Mouse (Mus musculus): Measurements from ENCODE around the gene Ap2a1. TPM values are rescaled to one million over a fixed set of nuclear protein-coding genes. Genes with fewer than 3 reads are reported as not detected.

The Ap2a1 gene
- polyA plus RNA-seq, 1 experiment from 2014 or later: 73.9 TPM

DNA sequence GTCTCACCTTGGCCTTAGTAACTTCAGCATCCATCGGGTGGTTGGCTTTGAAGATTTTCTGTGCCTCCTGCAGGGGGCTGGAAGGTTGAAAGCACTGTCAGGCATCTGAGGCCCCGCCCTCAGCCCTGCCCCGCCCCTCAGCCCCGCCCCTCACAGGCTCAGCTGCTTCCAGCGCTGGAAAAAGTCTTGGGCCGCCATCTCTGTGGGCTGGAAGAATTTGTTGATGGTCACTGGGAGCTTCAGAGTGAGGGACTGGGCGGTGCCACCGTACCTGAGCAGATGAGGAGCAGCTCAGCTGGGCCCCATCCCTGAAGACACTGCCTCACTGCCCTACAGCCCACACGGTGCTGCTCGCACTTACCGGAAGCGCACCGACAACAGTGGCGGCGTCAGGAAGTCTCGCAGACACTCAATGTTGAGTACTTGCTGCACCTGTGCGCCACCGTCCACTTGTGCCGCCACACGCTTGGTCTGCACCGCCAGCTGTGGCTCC is 28.0 kb downstream of the Ap2a1 start:
- peaks cover 56% of the 10 kb centered on the region for H3K4me1 ChIP-seq
- H3K9me3 ChIP-seq: no peaks in the 10 kb centered on the region
- peak; percentile 91 for DNase-seq (ENCODE audit: low spot score)
- WGBS: 19% methylated on average over 21 of the region's 21 CpGs
- peak overlapping the region; percentile 67; the same call in 1 of the 2 replicates for H3K27ac ChIP-seq
- peak overlapping the region; percentile 52 for H3K4me3 ChIP-seq
- H3K36me3 ChIP-seq: peaks cover 77% of the 10 kb centered on the region
- no peaks in the 10 kb centered on the region for H3K27me3 ChIP-seq (ENCODE audit: insufficient read depth, poor library complexity, severe bottlenecking)

DNA sequence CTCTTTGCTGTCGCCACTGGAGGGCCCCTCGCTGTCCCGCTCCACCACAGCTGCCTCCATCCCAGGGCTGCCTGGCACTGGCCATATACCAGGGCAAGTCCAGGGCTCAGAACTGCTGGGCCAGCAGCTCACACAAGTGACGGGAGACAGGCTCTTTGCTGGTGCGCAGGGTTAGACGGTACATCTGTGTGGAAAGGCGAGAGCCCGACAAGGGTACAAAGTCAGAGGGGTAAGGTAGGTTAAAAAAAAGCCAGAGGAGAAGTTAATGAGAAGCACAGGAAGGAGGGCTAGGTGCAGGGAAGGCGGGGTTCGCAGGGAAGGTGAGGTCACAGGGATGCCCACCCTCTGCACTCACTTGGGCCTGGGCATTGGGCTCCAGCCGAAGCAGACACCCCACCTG is 28.7 kb downstream of the Ap2a1 start:
- H3K27ac ChIP-seq: 0 out of 2 replicates have a peak overlapping the region, but pooled peaks have one; percentile 17
- 84% methylated on average over 11 of the region's 11 CpGs for WGBS
- no peaks in the 10 kb centered on the region for H3K9me3 ChIP-seq
- H3K4me1 ChIP-seq: peaks cover 58% of the 10 kb centered on the region
- peaks cover 71% of the 10 kb centered on the region for H3K36me3 ChIP-seq
- no peak for DNase-seq (ENCODE audit: low spot score)
- H3K4me3 ChIP-seq: peak overlapping the region; percentile 52; the same call in 1 of the 2 replicates
- no peaks in the 10 kb centered on the region for H3K27me3 ChIP-seq (ENCODE audit: insufficient read depth, poor library complexity, severe bottlenecking)

DNA sequence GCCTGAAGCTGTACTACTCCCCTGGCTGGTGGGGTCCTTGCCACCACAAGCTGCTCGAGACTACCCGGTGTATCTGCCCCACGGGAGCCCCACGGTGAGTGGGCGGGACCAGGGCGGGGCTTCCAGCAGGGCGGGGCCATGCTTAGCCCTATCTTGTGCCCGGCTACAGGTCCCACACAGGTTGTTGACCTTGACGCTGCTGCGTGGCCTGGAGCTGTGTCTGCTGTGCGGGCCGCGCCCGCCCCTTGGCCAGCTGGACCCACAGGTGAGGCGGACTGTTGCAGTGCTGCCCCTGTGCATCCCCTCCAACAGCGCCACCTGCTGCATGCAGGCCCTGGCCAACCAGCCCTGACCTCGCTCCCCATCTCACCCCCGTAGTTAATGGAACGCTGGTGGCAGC is 30.7 kb downstream of the Ap2a1 start:
- peaks cover 54% of the 10 kb centered on the region for H3K4me1 ChIP-seq
- H3K27ac ChIP-seq: peak overlapping the region; percentile 62; the same call in 1 of the 2 replicates
- WGBS: 35% methylated on average over 19 of the region's 19 CpGs

DNA sequence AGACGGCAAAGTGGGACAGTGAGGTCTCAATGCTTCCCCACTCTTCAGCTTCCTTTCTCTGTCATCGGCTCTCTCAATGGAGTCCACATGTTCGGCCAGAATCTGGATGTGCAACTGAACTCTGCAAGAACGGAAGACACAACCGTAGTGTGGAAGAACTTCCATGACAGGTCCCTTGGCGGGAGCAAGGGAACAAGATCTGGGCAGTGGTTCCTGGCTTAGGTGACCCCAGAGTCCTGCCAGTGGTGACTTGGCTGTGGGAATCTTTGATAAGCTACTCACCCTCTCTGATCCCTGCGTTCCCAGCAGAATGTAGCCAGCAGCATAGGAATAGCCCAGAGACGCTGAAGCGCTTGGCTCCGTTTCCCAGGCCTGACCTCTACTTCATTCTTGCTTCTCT is 32.8 kb downstream of the Ap2a1 start:
- no peaks in the 10 kb centered on the region for H3K27me3 ChIP-seq (ENCODE audit: insufficient read depth, poor library complexity, severe bottlenecking)
- peaks cover 30% of the 10 kb centered on the region for H3K36me3 ChIP-seq
- WGBS: 47% methylated on average over 10 of the region's 10 CpGs
- DNase-seq (ENCODE audit: low spot score): no peak
- peak overlapping the region; percentile 68 for H3K4me3 ChIP-seq
- no peaks in the 10 kb centered on the region for H3K9me3 ChIP-seq
- H3K27ac ChIP-seq: peak overlapping the region; percentile 89
- H3K4me1 ChIP-seq: peaks cover 49% of the 10 kb centered on the region

More for the DNA sequence above, 30.7 kb downstream of the Ap2a1 start:
- Histone ChIP-seq H3K4me3 (peak overlapping the region; percentile 30; the same call in 1 of the 2 replicates), H3K27me3 (ENCODE audit: insufficient read depth, poor library complexity, severe bottlenecking) (no peaks in the 10 kb centered on the region), H3K36me3 (peaks cover 51% of the 10 kb centered on the region), H3K9me3 (no peaks in the 10 kb centered on the region)
- no peak for DNase-seq (ENCODE audit: low spot score)

DNA sequence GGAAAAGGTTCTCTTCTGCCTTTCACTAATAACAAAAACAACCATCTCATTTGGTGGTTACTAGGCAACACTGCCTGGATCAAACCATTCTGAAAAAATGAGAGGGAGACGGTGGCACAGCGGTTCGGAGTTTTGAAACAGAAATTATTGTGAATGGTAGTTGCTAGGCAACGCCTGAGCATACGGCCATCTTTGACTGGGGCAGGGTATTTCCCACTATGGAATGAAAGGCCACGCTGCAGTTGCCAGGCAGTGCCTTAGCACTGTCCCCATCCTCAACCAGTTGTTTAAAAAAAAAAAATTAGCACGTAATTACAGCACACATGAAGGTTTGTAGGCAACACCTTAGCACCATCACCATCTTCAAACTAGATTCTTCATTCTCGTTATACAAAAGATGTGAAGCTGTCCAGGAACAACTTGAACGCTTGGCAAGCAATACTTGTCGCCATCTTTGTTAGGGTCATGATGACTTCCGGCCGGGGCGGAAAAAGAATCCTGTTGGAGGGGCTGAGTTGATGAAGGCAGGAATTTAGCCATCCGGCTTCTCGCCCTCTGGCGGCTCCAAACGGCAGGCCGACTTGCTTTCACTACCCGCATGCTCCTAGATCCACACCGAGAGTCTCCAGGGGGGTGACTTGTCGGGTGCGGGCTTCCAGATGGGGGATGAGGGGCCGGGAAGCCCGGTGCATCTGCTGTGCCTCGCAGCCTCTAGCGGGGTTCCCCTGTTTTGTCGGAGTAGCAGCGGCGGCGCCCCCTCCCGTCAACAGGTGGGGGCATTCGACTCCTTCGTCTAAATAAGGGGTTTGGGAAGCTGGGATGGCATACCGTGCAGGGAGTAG is 33.5 kb downstream of the Ap2a1 start, which contains the start of gene Fuz:
Gene Fuz (plus strand): TSS at position 487 of the 842 bp plus-strand sequence.
- peaks cover 49% of the 10 kb centered on the region for H3K4me1 ChIP-seq
- peak within 1 kb of the TSS; percentile 89 for H3K27ac ChIP-seq
- H3K4me3 ChIP-seq: peak within 1 kb of the TSS; percentile 68
- H3K9me3 ChIP-seq: no peaks in the 10 kb centered on the region
- peaks cover 26% of the 10 kb centered on the region for H3K36me3 ChIP-seq
- no peaks in the 10 kb centered on the region for H3K27me3 ChIP-seq (ENCODE audit: insufficient read depth, poor library complexity, severe bottlenecking)
- WGBS: 2% methylated on average over 34 of the region's 34 CpGs
- DNase-seq (ENCODE audit: low spot score): peak; percentile 96

DNA sequence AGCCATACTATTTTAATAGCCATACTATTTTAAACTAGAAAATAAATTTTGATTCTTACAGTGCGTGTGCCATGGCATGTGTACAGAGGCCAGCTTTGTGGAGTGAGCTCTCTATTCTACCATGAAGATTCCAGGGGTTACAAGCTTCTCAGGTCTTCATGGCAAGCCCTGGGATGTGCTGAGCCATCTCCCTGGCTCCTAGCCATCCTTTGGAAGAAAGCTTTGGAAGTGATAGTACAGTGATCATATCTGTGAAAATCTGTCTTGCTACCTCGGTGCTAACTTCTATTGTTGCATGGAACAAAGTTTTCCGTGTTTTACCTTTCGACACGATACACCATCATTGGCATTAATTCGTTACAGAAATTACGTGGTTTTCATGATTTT is 34.1 kb downstream of the Ap2a1 start:
- Histone ChIP-seq H3K4me1 (peaks cover 48% of the 10 kb centered on the region), H3K9me3 (no peaks in the 10 kb centered on the region), H3K36me3 (peaks cover 26% of the 10 kb centered on the region), H3K27ac (peak overlapping the region; percentile 89; the same call in 1 of the 2 replicates), H3K4me3 (peak overlapping the region; percentile 68), H3K27me3 (ENCODE audit: insufficient read depth, poor library complexity, severe bottlenecking) (no peaks in the 10 kb centered on the region)
- WGBS: 75% methylated on average over 7 of the region's 7 CpGs
- no peak for DNase-seq (ENCODE audit: low spot score)

DNA sequence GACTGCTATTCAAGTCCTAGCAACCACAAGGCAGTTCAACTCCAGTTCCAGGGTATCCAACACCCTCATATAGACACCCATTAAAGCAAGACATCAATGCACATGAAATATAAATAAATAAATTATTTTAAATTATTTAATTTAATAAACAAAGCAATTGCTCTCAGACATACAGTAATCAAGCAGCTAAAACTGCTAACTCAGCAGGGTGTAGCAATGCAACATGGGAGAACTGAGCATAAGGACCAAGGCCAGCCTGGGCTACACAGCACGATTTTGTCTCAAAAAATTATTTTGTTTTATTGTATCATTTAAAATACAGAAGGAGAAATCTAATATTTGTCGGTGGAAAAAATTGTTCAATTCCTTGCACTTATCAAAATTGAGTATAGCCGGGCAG is 35.1 kb downstream of the Ap2a1 start:
- Histone ChIP-seq H3K27ac (no peak overlapping the region), H3K27me3 (ENCODE audit: insufficient read depth, poor library complexity, severe bottlenecking) (no peaks in the 10 kb centered on the region)

DNA sequence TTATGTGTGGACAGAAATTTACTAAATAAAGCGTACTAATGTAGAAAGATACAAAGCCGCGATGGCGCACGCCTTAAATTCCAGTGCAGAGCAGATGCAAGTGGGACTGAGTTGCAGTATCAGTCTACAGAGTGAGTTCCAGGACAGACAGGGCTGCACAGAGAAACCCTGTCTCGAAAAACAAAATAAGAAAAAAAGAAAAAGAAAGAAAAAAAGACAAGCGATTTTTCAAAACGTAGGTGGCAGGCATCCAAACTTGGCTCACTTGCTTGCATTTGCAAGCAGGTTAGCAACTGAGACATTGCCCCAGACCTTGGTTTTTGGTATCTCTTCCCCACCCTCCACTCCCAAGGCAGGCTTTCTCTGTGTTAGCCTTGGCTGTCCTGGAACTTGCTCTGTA is 36.1 kb downstream of the Ap2a1 start:
- peaks cover 24% of the 10 kb centered on the region for H3K36me3 ChIP-seq
- peak overlapping the region; percentile 32; the same call in 1 of the 2 replicates for H3K27ac ChIP-seq
- peaks cover 41% of the 10 kb centered on the region for H3K4me1 ChIP-seq
- no peak overlapping the region; the same call in 1 of the 2 replicates for H3K4me3 ChIP-seq
- H3K27me3 ChIP-seq (ENCODE audit: insufficient read depth, poor library complexity, severe bottlenecking): no peaks in the 10 kb centered on the region
- WGBS: 33% methylated on average over 8 of the region's 8 CpGs
- no peak for DNase-seq (ENCODE audit: low spot score)
- H3K9me3 ChIP-seq: no peaks in the 10 kb centered on the region

More for the DNA sequence above, 35.1 kb downstream of the Ap2a1 start:
- H3K4me3 ChIP-seq: no peak overlapping the region
- H3K4me1 ChIP-seq: peaks cover 45% of the 10 kb centered on the region
- peaks cover 22% of the 10 kb centered on the region for H3K36me3 ChIP-seq
- DNase-seq (ENCODE audit: low spot score): no peak
- 84% methylated on average over 3 of the region's 3 CpGs for WGBS
- no peaks in the 10 kb centered on the region for H3K9me3 ChIP-seq

DNA sequence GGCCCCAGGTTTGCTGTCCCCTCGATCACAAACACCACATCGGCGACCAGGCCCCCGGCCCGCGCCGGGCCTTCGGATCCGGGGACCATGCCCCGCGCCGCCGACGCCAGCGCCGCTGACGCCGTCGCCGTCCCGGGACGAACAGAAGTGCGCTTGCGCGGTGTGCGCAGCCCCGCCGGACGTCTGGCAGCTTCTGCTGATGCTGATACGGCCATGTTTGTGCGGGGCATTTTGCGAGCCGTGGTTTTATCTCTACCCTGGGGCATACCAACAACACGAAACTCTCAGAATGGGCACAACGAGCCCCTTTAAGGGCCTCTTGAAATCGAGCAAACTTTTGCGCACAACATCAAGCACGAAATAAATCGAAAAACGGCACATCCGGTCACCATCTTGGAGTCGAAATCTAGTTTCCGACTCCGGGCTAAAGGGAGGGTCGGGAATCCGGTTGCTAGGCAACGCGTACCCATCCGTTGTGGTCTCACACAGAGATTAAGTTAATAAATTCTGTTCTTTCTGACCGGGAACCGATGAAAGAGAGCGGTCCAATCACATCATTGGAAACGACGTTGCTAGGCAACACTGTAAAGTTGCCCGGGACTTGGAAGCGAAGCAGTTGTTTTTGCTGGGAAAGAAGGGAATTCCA is 36.9 kb downstream of the Ap2a1 start, which contains the start of gene Med25:
Gene Med25 (minus strand): TSS at position 437 of the 646 bp plus-strand sequence.
- no peaks in the 10 kb centered on the region for H3K9me3 ChIP-seq
- under 1% methylated on average over 56 of the region's 56 CpGs for WGBS
- peak; percentile 96 for DNase-seq (ENCODE audit: low spot score)
- peak within 1 kb of the TSS; percentile 95 for H3K27ac ChIP-seq
- peaks cover 26% of the 10 kb centered on the region for H3K36me3 ChIP-seq
- peak within 1 kb of the TSS; percentile 72 for H3K4me3 ChIP-seq
- no peaks in the 10 kb centered on the region for H3K27me3 ChIP-seq (ENCODE audit: insufficient read depth, poor library complexity, severe bottlenecking)
- peaks cover 35% of the 10 kb centered on the region for H3K4me1 ChIP-seq

DNA sequence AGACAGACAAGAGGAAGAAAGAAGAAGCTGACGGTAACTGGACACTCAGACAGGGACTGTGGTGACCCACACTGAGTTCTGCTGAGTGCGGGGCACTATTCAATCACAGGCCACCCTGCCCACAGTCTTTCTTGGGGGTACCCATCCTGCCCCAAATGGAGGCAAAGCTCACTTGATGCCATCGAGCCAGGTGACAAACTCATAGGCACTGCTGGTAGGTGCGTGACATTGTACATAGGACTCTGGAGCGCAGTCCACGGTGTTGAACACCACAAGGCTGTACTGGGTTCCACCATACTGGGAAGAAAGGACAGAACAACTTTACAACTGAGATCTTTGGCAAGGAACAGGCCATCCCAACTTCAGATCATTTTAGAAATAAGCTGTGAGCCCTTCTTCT is 37.7 kb downstream of the Ap2a1 start:
- Histone ChIP-seq H3K9me3 (no peaks in the 10 kb centered on the region), H3K4me3 (peak overlapping the region; percentile 72), H3K27me3 (ENCODE audit: insufficient read depth, poor library complexity, severe bottlenecking) (no peaks in the 10 kb centered on the region), H3K27ac (peak overlapping the region; percentile 95), H3K36me3 (peaks cover 31% of the 10 kb centered on the region), H3K4me1 (peaks cover 27% of the 10 kb centered on the region)
- DNase-seq (ENCODE audit: low spot score): no peak
- WGBS: 25% methylated on average over 6 of the region's 6 CpGs

DNA sequence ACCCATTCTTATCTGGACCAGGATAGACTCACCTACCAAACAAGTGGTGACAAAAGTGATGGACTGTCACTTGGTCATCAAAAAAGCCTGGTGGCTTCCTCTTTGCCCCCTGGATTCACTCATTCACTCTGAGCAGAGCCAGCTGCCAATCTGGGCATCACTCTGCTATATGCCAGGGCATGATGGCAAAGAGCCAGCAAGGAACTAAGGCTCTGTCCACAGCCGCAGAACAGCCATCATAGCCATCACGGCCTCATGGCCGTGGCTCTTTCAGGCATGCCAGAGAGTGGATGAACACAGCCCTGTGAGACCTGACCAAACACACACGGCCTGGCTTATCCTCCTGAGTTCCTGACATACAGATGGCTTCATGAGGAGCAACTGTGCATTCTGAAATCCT is 38.6 kb downstream of the Ap2a1 start:
- peaks cover 38% of the 10 kb centered on the region for H3K36me3 ChIP-seq
- H3K9me3 ChIP-seq: no peaks in the 10 kb centered on the region
- peaks cover 26% of the 10 kb centered on the region for H3K4me1 ChIP-seq
- H3K27me3 ChIP-seq (ENCODE audit: insufficient read depth, poor library complexity, severe bottlenecking): no peaks in the 10 kb centered on the region
- peak overlapping the region; percentile 72; the same call in 1 of the 2 replicates for H3K4me3 ChIP-seq
- 91% methylated on average over 4 of the region's 4 CpGs for WGBS
- H3K27ac ChIP-seq: no peak overlapping the region
- no peak for DNase-seq (ENCODE audit: low spot score)

DNA sequence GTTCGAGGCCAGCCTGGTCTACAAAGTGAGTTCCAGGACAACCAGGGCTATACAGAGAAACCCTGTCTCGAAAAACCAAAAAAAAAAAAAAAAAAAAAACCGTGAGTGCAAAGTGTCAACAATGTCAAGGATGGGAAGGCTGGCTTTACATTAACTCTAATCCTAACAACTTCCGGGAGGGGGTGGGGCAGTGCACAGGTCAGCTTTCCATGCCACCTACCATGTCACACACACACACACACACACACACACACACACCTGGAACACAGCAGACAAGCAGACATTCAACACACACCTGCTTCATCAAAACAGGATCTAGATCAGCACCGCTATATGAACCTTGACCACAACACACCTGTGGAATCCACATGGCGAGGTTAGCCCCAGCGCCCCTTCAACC is 39.1 kb downstream of the Ap2a1 start:
- DNase-seq (ENCODE audit: low spot score): no peak

More for the DNA sequence above, 39.1 kb downstream of the Ap2a1 start:
- H3K27me3 ChIP-seq (ENCODE audit: insufficient read depth, poor library complexity, severe bottlenecking): no peaks in the 10 kb centered on the region
- no peak overlapping the region for H3K4me3 ChIP-seq
- WGBS: 81% methylated on average over 7 of the region's 7 CpGs
- H3K4me1 ChIP-seq: peaks cover 26% of the 10 kb centered on the region
- peaks cover 44% of the 10 kb centered on the region for H3K36me3 ChIP-seq
- H3K27ac ChIP-seq: no peak overlapping the region
- no peaks in the 10 kb centered on the region for H3K9me3 ChIP-seq

Data from heart, embryonic 10.5 days (tissue).